Comparison of ENCODE assay signal across 9 mouse cellular contexts in genomic region chr3:96487596-96488289, GRCm38 (mm10). TPM values are rescaled to one million over a fixed set of nuclear protein-coding genes. Genes with fewer than 3 reads are reported as not detected.
A peak's percentile ranks its signal among the peaks of the same experiment; 100 is the strongest.
DNase-seq lines count a peak whose midpoint lies in the region; ATAC-seq and TF ChIP-seq lines count a peak whose summit lies in the region.
"Had no signal": no experiment of that assay in that cellular context is flagged by ENCODE, and none has a peak within 500 bp of the region (broad histone marks: within the 10 kb centered on the region; RNA-seq: fewer than 3 reads in every experiment).

No protein-coding gene starts in this region.

- H3K36me3 ChIP-seq in forebrain, embryonic 13.5 days (ENCODE audit: poor library complexity, severe bottlenecking), result no peaks in the 10 kb centered on the region
- H3K36me3 ChIP-seq in intestine, embryonic 14.5 days (ENCODE audit: control insufficient read depth, insufficient read depth, low read length), result no peaks in the 10 kb centered on the region

- peak overlapping the region; percentile 62 for H3K4me2 ChIP-seq in forebrain, embryonic 13.5 days
- H3K4me2 ChIP-seq in intestine, embryonic 14.5 days (ENCODE audit: low read length), result peak overlapping the region; percentile 61

- peak overlapping the region; percentile 52; the same call in 1 of the 2 replicates for H3K9ac ChIP-seq in forebrain, embryonic 13.5 days
- H3K9ac ChIP-seq in intestine, embryonic 14.5 days (ENCODE audit: low read length), result peak overlapping the region; percentile 47

- H3K27me3 ChIP-seq in forebrain, embryonic 13.5 days, result peaks cover 16% of the 10 kb centered on the region; the same call in 1 of the 2 replicates
- H3K27me3 ChIP-seq in intestine, embryonic 14.5 days (replicated peaks; ENCODE audit: control insufficient read depth, insufficient read depth, low read length), result peaks cover 10% of the 10 kb centered on the region; the same call in 1 of the 2 replicates

- DNase-seq in adrenal gland, adult 2 months, result peak; percentile 42
- no peak for DNase-seq in adrenal gland, postnatal 4 days (ENCODE audit: low spot score in 2 of 2)
- peak; percentile 75 for DNase-seq in intestine, embryonic 14.5 days (ENCODE audit: low spot score)
- peak; percentile 39 for DNase-seq in lung, adult 2 months
- DNase-seq in retina, embryonic 14.5 days (ENCODE audit: low spot score), result peak; percentile 54
- no peak for DNase-seq in urinary bladder, postnatal 36 days (ENCODE audit: low spot score in 2 of 2)

- no peak for ATAC-seq in forebrain, embryonic 13.5 days
- ATAC-seq in intestine, embryonic 14.5 days (replicated peaks; ENCODE audit: low FRiP score, low TSS enrichment, low read depth), result no peak

- peaks cover 5% of the 10 kb centered on the region; the same call in 1 of the 2 replicates for H3K4me1 ChIP-seq in bone marrow macrophage, adult 2 months (ENCODE audit: control insufficient read depth, insufficient read depth, low read length)
- H3K4me1 ChIP-seq in forebrain, embryonic 13.5 days, result peaks cover 10% of the 10 kb centered on the region; the same call in 1 of the 2 replicates
- H3K4me1 ChIP-seq in intestine, embryonic 14.5 days (replicated peaks; ENCODE audit: control insufficient read depth, insufficient read depth, low read length), result 0 out of 2 replicates have a peak, but pooled peaks cover 3% of the 10 kb centered on the region
- no peaks in the 10 kb centered on the region for H3K4me1 ChIP-seq in lung, adult 2 months (ENCODE audit: control insufficient read depth, insufficient read depth, low read length)

- peak overlapping the region; percentile 53 for H3K4me3 ChIP-seq in bone marrow macrophage, adult 2 months (ENCODE audit: insufficient read depth, low read length)
- peak overlapping the region; percentile 36 for H3K4me3 ChIP-seq in forebrain, embryonic 13.5 days
- peak overlapping the region; percentile 33 for H3K4me3 ChIP-seq in intestine, embryonic 14.5 days (ENCODE audit: low read depth, low read length)
- H3K4me3 ChIP-seq in lung, adult 2 months (replicated peaks; ENCODE audit: extremely low read depth, low read depth, low read length), result peak overlapping the region; percentile 63

- 3% methylated on average over 26 of the region's 26 CpGs for WGBS in forebrain, embryonic 13.5 days
- WGBS in intestine, embryonic 14.5 days, result 4% methylated on average over 26 of the region's 26 CpGs
- 2% methylated on average over 26 of the region's 26 CpGs for WGBS in lung, adult 2 months

- H3K9me3 ChIP-seq in forebrain, embryonic 13.5 days (replicated peaks), result no peaks in the 10 kb centered on the region
- H3K9me3 ChIP-seq in intestine, embryonic 14.5 days (ENCODE audit: control insufficient read depth, low read length), result no peaks in the 10 kb centered on the region

- H3K27ac ChIP-seq in bone marrow macrophage, adult 2 months (ENCODE audit: insufficient read depth, low read depth, low read length), result peak overlapping the region; percentile 70
- peak overlapping the region; percentile 89 for H3K27ac ChIP-seq in forebrain, embryonic 13.5 days
- H3K27ac ChIP-seq in intestine, embryonic 14.5 days (ENCODE audit: low read depth), result peak overlapping the region; percentile 79

- peak; percentile 34; the same call in 1 of the 2 replicates for TF ChIP-seq CTCF in bone marrow macrophage, adult 2 months (IDR thresholded peaks at IDR 0.05; ENCODE audit: low read depth, low read length)
- TF ChIP-seq CTCF in lung, adult 2 months (IDR thresholded peaks at IDR 0.05; ENCODE audit: insufficient read depth, low read length), result peak; percentile 19; the same call in 1 of the 2 replicates

- no peak for TF ChIP-seq POLR2A in bone marrow macrophage, adult 2 months (IDR thresholded peaks at IDR 0.05; ENCODE audit: borderline replicate concordance, low read depth, low read length)
- no peak for TF ChIP-seq POLR2A in lung, adult 2 months (IDR thresholded peaks at IDR 0.05; ENCODE audit: borderline replicate concordance, extremely low read depth, low read depth, low read length)

RNA-seq across cellular contexts. Expression of gene BC107364, which starts 35.6 kb away (rescaled TPM):
- not detected for total RNA-seq in adrenal gland, adult 2 months (2021)
- not detected in 2 replicates for polyA plus RNA-seq in adrenal gland, adult 2 months (2012; rRNA removed)
- total RNA-seq in adrenal gland, postnatal 4 days (2021), result not detected
- polyA plus RNA-seq in bone marrow macrophage, adult 2 months (2012; ENCODE audit: insufficient read depth, insufficient read length, missing spikeins), result not detected in 2 replicates
- not detected in 2 replicates for polyA plus RNA-seq in forebrain, embryonic 13.5 days (2015; fragmentation: Nextera tagmentation; extraction: Ambion mirVana)
- not detected in 2 replicates for polyA plus RNA-seq in intestine, embryonic 14.5 days (2014; fragmentation: Nextera tagmentation; extraction: Ambion mirVana)
- not detected in 2 replicates for polyA plus RNA-seq in lung, adult 2 months (2012; rRNA removed)
- total RNA-seq: layer of hippocampus, postnatal 14 days had no signal

RNA-seq across cellular contexts. Expression of gene Hfe2, which starts 37.2 kb away (rescaled TPM):
- total RNA-seq in adrenal gland, adult 2 months (2021), result under 1 TPM in 1 of 2 experiments, not detected in 1; 0.23 TPM
- 0.11 and 0.31 TPM in 2 replicates for polyA plus RNA-seq in adrenal gland, adult 2 months (2012; rRNA removed)
- 10 to 100 TPM in 1 of 2 experiments, 1 to 10 TPM in 1; 3.9 to 11.2 TPM for total RNA-seq in adrenal gland, postnatal 4 days (2021)
- not detected in 2 replicates for polyA plus RNA-seq in bone marrow macrophage, adult 2 months (2012; ENCODE audit: insufficient read depth, insufficient read length, missing spikeins)
- polyA plus RNA-seq in forebrain, embryonic 13.5 days (2015; fragmentation: Nextera tagmentation; extraction: Ambion mirVana), result 0.25 and 0.36 TPM in 2 replicates
- polyA plus RNA-seq in intestine, embryonic 14.5 days (2014; fragmentation: Nextera tagmentation; extraction: Ambion mirVana), result 0.11 and 0.28 TPM in 2 replicates
- 4.6 and 13.8 TPM in 2 replicates for polyA plus RNA-seq in lung, adult 2 months (2012; rRNA removed)

Comparison
In these comparisons a context has a peak if more than half of its experiments do, and no peak if none do; other contexts are left out.
1. DNase-seq: peak in adrenal gland, adult 2 months (single experiment), intestine, embryonic 14.5 days (single experiment), lung, adult 2 months (single experiment) and retina, embryonic 14.5 days (single experiment); none in adrenal gland, postnatal 4 days (0 of 2) and urinary bladder, postnatal 36 days (0 of 2).
2. Peak in every context shown above with its lines, with median percentiles within 50 percentile points of each other: H3K27ac ChIP-seq and H3K4me3 ChIP-seq.